Mouse (Mus musculus): Measurements from ENCODE around the gene Utrn. TPM values are rescaled to one million over a fixed set of nuclear protein-coding genes. Genes with fewer than 3 reads are reported as not detected.

Utrn gene
- polyA plus RNA-seq, 1 experiment = 31.4 TPM

GRCm38 (mm10) chr10:12812680-12813079 is 56.5 kb downstream of the Utrn start:
- Histone ChIP-seq H3K4me3 (replicated peaks; ENCODE audit: control insufficient read depth, low read depth, low read length) (peak overlapping the region; percentile 3), H3K4me1 (ENCODE audit: control insufficient read depth, insufficient read depth, low read length) (peaks cover 2% of the 10 kb centered on the region; the same call in 1 of the 2 replicates), H3K27ac (ENCODE audit: control insufficient read depth, insufficient read depth, low read depth, low read length, poor library complexity) (peak overlapping the region; percentile 21; the same call in 1 of the 2 replicates)
- TF ChIP-seq CTCF (IDR thresholded peaks at IDR 0.05; ENCODE audit: control insufficient read depth, insufficient read depth, low read length) (no peak), POLR2A (IDR thresholded peaks at IDR 0.05; ENCODE audit: borderline replicate concordance, control insufficient read depth, low read depth, low read length) (no peak)
- 23% methylated on average over 5 of the region's 5 CpGs for WGBS

- peaks cover 2% of the 10 kb centered on the region; the same call in 1 of the 2 replicates for H3K4me1 ChIP-seq (ENCODE audit: control insufficient read depth, insufficient read depth, low read length)
- WGBS = 66% methylated on average over 2 of the region's 2 CpGs
Observed at GRCm38 (mm10) chr10:12810816-12811215, 58.3 kb downstream of the Utrn start.

GRCm38 (mm10) chr10:12809702-12810101 is 59.5 kb downstream of the Utrn start:
- 21% methylated on average over 3 of the region's 3 CpGs for WGBS
- Histone ChIP-seq H3K4me3 (replicated peaks; ENCODE audit: control insufficient read depth, low read depth, low read length) (no peak overlapping the region), H3K4me1 (ENCODE audit: control insufficient read depth, insufficient read depth, low read length) (peaks cover 2% of the 10 kb centered on the region; the same call in 1 of the 2 replicates), H3K27ac (ENCODE audit: control insufficient read depth, insufficient read depth, low read depth, low read length, poor library complexity) (no peak overlapping the region)
- TF ChIP-seq CTCF (IDR thresholded peaks at IDR 0.05; ENCODE audit: control insufficient read depth, insufficient read depth, low read length) = no peak
- no peak for TF ChIP-seq POLR2A (IDR thresholded peaks at IDR 0.05; ENCODE audit: borderline replicate concordance, control insufficient read depth, low read depth, low read length)

More at GRCm38 (mm10) chr10:12810816-12811215, 58.3 kb downstream of the Utrn start:
- no peak for TF ChIP-seq CTCF (IDR thresholded peaks at IDR 0.05; ENCODE audit: control insufficient read depth, insufficient read depth, low read length)
- no peak for TF ChIP-seq POLR2A (IDR thresholded peaks at IDR 0.05; ENCODE audit: borderline replicate concordance, control insufficient read depth, low read depth, low read length)
- Histone ChIP-seq H3K4me3 (replicated peaks; ENCODE audit: control insufficient read depth, low read depth, low read length) (no peak overlapping the region), H3K27ac (ENCODE audit: control insufficient read depth, insufficient read depth, low read depth, low read length, poor library complexity) (no peak overlapping the region)

- Histone ChIP-seq H3K4me1 (ENCODE audit: control insufficient read depth, insufficient read depth, low read length) (no peaks in the 10 kb centered on the region; the same call in 1 of the 2 replicates), H3K4me3 (replicated peaks; ENCODE audit: control insufficient read depth, low read depth, low read length) (no peak overlapping the region), H3K27ac (ENCODE audit: control insufficient read depth, insufficient read depth, low read depth, low read length, poor library complexity) (no peak overlapping the region)
- WGBS = 78% methylated on average over 4 of the region's 4 CpGs
- no peak for TF ChIP-seq CTCF (IDR thresholded peaks at IDR 0.05; ENCODE audit: control insufficient read depth, insufficient read depth, low read length)
Observed at GRCm38 (mm10) chr10:12808467-12808866, 60.7 kb downstream of the Utrn start.

GRCm38 (mm10) chr10:12807706-12808105 is 61.5 kb downstream of the Utrn start:
- Histone ChIP-seq H3K4me3 (replicated peaks; ENCODE audit: control insufficient read depth, low read depth, low read length) (no peak overlapping the region), H3K4me1 (ENCODE audit: control insufficient read depth, insufficient read depth, low read length) (no peaks in the 10 kb centered on the region; the same call in 1 of the 2 replicates), H3K27ac (ENCODE audit: control insufficient read depth, insufficient read depth, low read depth, low read length, poor library complexity) (no peak overlapping the region)
- 80% methylated on average over 9 of the region's 9 CpGs for WGBS
- TF ChIP-seq CTCF (IDR thresholded peaks at IDR 0.05; ENCODE audit: control insufficient read depth, insufficient read depth, low read length) = no peak
- no peak for TF ChIP-seq POLR2A (IDR thresholded peaks at IDR 0.05; ENCODE audit: borderline replicate concordance, control insufficient read depth, low read depth, low read length)

- TF ChIP-seq POLR2A (IDR thresholded peaks at IDR 0.05; ENCODE audit: borderline replicate concordance, control insufficient read depth, low read depth, low read length) = no peak
- no peak for TF ChIP-seq CTCF (IDR thresholded peaks at IDR 0.05; ENCODE audit: control insufficient read depth, insufficient read depth, low read length)
- no peak overlapping the region for H3K27ac ChIP-seq (ENCODE audit: control insufficient read depth, insufficient read depth, low read depth, low read length, poor library complexity)
- WGBS = 69% methylated on average over 2 of the region's 2 CpGs
Observed at GRCm38 (mm10) chr10:12805826-12806225, 63.3 kb downstream of the Utrn start.

GRCm38 (mm10) chr10:12803939-12804338 is 65.2 kb downstream of the Utrn start:
- Histone ChIP-seq H3K4me1 (ENCODE audit: control insufficient read depth, insufficient read depth, low read length) (no peaks in the 10 kb centered on the region), H3K27ac (ENCODE audit: control insufficient read depth, insufficient read depth, low read depth, low read length, poor library complexity) (no peak overlapping the region), H3K4me3 (replicated peaks; ENCODE audit: control insufficient read depth, low read depth, low read length) (no peak overlapping the region)
- TF ChIP-seq CTCF (IDR thresholded peaks at IDR 0.05; ENCODE audit: control insufficient read depth, insufficient read depth, low read length) (no peak), POLR2A (IDR thresholded peaks at IDR 0.05; ENCODE audit: borderline replicate concordance, control insufficient read depth, low read depth, low read length) (no peak)
- 81% methylated on average over 1 of the region's 1 CpGs for WGBS

More at GRCm38 (mm10) chr10:12805826-12806225, 63.3 kb downstream of the Utrn start:
- no peaks in the 10 kb centered on the region for H3K4me1 ChIP-seq (ENCODE audit: control insufficient read depth, insufficient read depth, low read length)
- no peak overlapping the region for H3K4me3 ChIP-seq (replicated peaks; ENCODE audit: control insufficient read depth, low read depth, low read length)

GRCm38 (mm10) chr10:12799416-12799815 is 69.7 kb downstream of the Utrn start:
- no peak for TF ChIP-seq POLR2A (IDR thresholded peaks at IDR 0.05; ENCODE audit: borderline replicate concordance, control insufficient read depth, low read depth, low read length)
- TF ChIP-seq CTCF (IDR thresholded peaks at IDR 0.05; ENCODE audit: control insufficient read depth, insufficient read depth, low read length) = no peak
- no peaks in the 10 kb centered on the region for H3K4me1 ChIP-seq (ENCODE audit: control insufficient read depth, insufficient read depth, low read length)
- 76% methylated on average over 2 of the region's 2 CpGs for WGBS
- H3K4me3 ChIP-seq (replicated peaks; ENCODE audit: control insufficient read depth, low read depth, low read length) = no peak overlapping the region
- no peak overlapping the region for H3K27ac ChIP-seq (ENCODE audit: control insufficient read depth, insufficient read depth, low read depth, low read length, poor library complexity)

- Histone ChIP-seq H3K4me3 (replicated peaks; ENCODE audit: control insufficient read depth, low read depth, low read length) (no peak overlapping the region), H3K4me1 (ENCODE audit: control insufficient read depth, insufficient read depth, low read length) (no peaks in the 10 kb centered on the region), H3K27ac (ENCODE audit: control insufficient read depth, insufficient read depth, low read depth, low read length, poor library complexity) (no peak overlapping the region)
- TF ChIP-seq CTCF (IDR thresholded peaks at IDR 0.05; ENCODE audit: control insufficient read depth, insufficient read depth, low read length) (no peak), POLR2A (IDR thresholded peaks at IDR 0.05; ENCODE audit: borderline replicate concordance, control insufficient read depth, low read depth, low read length) (no peak)
- 78% methylated on average over 4 of the region's 4 CpGs for WGBS
Observed at GRCm38 (mm10) chr10:12798248-12798647, 70.9 kb downstream of the Utrn start.
